Comparison of ENCODE assay signal across 8 mouse cellular contexts in genomic region chr2:25545996-25546810, GRCm38 (mm10). TPM values are rescaled to one million over a fixed set of nuclear protein-coding genes. Genes with fewer than 3 reads are reported as not detected.
A peak's percentile ranks its signal among the peaks of the same experiment; 100 is the strongest.
DNase-seq lines count a peak whose midpoint lies in the region; ATAC-seq lines count a peak whose summit lies in the region.

No protein-coding gene starts in this region.

- peak; percentile 50 for ATAC-seq in heart, embryonic 13.5 days (ENCODE audit: extremely low read depth, insufficient number of reproducible peaks, low FRiP score, low TSS enrichment)
- peak; percentile 61 for ATAC-seq in liver, embryonic 16.5 days (ENCODE audit: low read depth)
- ATAC-seq in stomach, embryonic 14.5 days (ENCODE audit: insufficient number of reproducible peaks, insufficient read depth, low FRiP score, low read depth): peak; percentile 61

- no peaks in the 10 kb centered on the region for H3K9me3 ChIP-seq in heart, embryonic 13.5 days
- no peaks in the 10 kb centered on the region for H3K9me3 ChIP-seq in liver, embryonic 16.5 days (replicated peaks; ENCODE audit: control insufficient read depth, low read length)
- no peaks in the 10 kb centered on the region for H3K9me3 ChIP-seq in stomach, embryonic 14.5 days (ENCODE audit: control insufficient read depth, low read depth, low read length)

- peaks cover 19% of the 10 kb centered on the region for H3K4me1 ChIP-seq in heart, embryonic 13.5 days
- peaks cover 16% of the 10 kb centered on the region for H3K4me1 ChIP-seq in liver, embryonic 16.5 days (ENCODE audit: control insufficient read depth, low read depth, low read length)
- peaks cover 7% of the 10 kb centered on the region for H3K4me1 ChIP-seq in stomach, embryonic 14.5 days (ENCODE audit: control insufficient read depth, insufficient read depth, low read length)

- H3K27me3 ChIP-seq in heart, embryonic 13.5 days (replicated peaks): no peaks in the 10 kb centered on the region; the same call in 1 of the 2 replicates
- H3K27me3 ChIP-seq in liver, embryonic 16.5 days (ENCODE audit: control insufficient read depth, insufficient read depth, low read depth, low read length): no peaks in the 10 kb centered on the region
- H3K27me3 ChIP-seq in stomach, embryonic 14.5 days (ENCODE audit: control insufficient read depth, insufficient read depth, low read length): no peaks in the 10 kb centered on the region

- peak overlapping the region; percentile 79 for H3K27ac ChIP-seq in heart, embryonic 13.5 days (replicated peaks)
- H3K27ac ChIP-seq in liver, embryonic 16.5 days (ENCODE audit: low read length): peak overlapping the region; percentile 76
- H3K27ac ChIP-seq in stomach, embryonic 14.5 days (ENCODE audit: low read length): peak overlapping the region; percentile 68

- H3K36me3 ChIP-seq in heart, embryonic 13.5 days: peaks cover 10% of the 10 kb centered on the region; the same call in 1 of the 2 replicates
- no peaks in the 10 kb centered on the region; the same call in 1 of the 2 replicates for H3K36me3 ChIP-seq in liver, embryonic 16.5 days (ENCODE audit: control insufficient read depth, insufficient read depth)
- H3K36me3 ChIP-seq in stomach, embryonic 14.5 days (ENCODE audit: control insufficient read depth, insufficient read depth, low read length): no peaks in the 10 kb centered on the region

- H3K4me2 ChIP-seq in heart, embryonic 13.5 days: peak overlapping the region; percentile 88
- H3K4me2 ChIP-seq in liver, embryonic 16.5 days (ENCODE audit: low read depth, low read length): peak overlapping the region; percentile 83
- peak overlapping the region; percentile 73 for H3K4me2 ChIP-seq in stomach, embryonic 14.5 days (replicated peaks; ENCODE audit: low read depth, low read length)

- peak overlapping the region; percentile 84 for H3K4me3 ChIP-seq in heart, embryonic 13.5 days
- H3K4me3 ChIP-seq in liver, embryonic 16.5 days (ENCODE audit: low read depth, low read length): peak overlapping the region; percentile 86
- peak overlapping the region; percentile 72 for H3K4me3 ChIP-seq in stomach, embryonic 14.5 days (ENCODE audit: low read depth, low read length)

- DNase-seq in adrenal gland, postnatal 14 days: peak; percentile 90
- DNase-seq in adrenal gland, postnatal 4 days (ENCODE audit: low spot score in 2 of 2): no peak
- peak; percentile 11 for DNase-seq in spleen, adult 12 weeks (ENCODE audit: low spot score)
- no peak for DNase-seq in spleen, adult 18-20 months
- DNase-seq in layer of hippocampus, postnatal 36 days: no peak

- peak overlapping the region; percentile 93 for H3K9ac ChIP-seq in heart, embryonic 13.5 days
- peak overlapping the region; percentile 85 for H3K9ac ChIP-seq in liver, embryonic 16.5 days (ENCODE audit: low read depth, low read length)
- H3K9ac ChIP-seq in stomach, embryonic 14.5 days (replicated peaks; ENCODE audit: low read depth, low read length): peak overlapping the region; percentile 73

- 6% methylated on average over 43 of the region's 43 CpGs for WGBS in heart, embryonic 13.5 days
- WGBS in liver, embryonic 16.5 days (ENCODE audit: insufficient replicate concordance): 4% methylated on average over 43 of the region's 43 CpGs
- WGBS in stomach, embryonic 14.5 days: 5% methylated on average over 43 of the region's 43 CpGs

RNA-seq across cellular contexts. Expression of gene Traf2, which starts 0.5 kb away (rescaled TPM):
- total RNA-seq in adrenal gland, postnatal 14 days (2021): 21.8 and 24.4 TPM in 2 replicates
- total RNA-seq in adrenal gland, postnatal 4 days (2021): 10 to 100 TPM; 19.2 to 20.5 TPM
- polyA plus RNA-seq in heart, embryonic 13.5 days (2015; fragmentation: Nextera tagmentation; extraction: Ambion mirVana): 21.0 and 22.9 TPM in 2 replicates
- polyA plus RNA-seq in liver, embryonic 16.5 days (2015; fragmentation: Nextera tagmentation; extraction: Ambion mirVana): 13.0 and 13.3 TPM in 2 replicates
- 30.5 and 33.2 TPM in 2 replicates for polyA plus RNA-seq in stomach, embryonic 14.5 days (2014; fragmentation: Nextera tagmentation; extraction: Ambion mirVana)
- total RNA-seq in layer of hippocampus, postnatal 36 days (2021): 10 to 100 TPM; 11.9 to 12.6 TPM

RNA-seq across cellular contexts. Expression of gene Edf1, which starts 11.4 kb away (rescaled TPM):
- total RNA-seq in adrenal gland, postnatal 14 days (2021): 312 and 335 TPM in 2 replicates
- total RNA-seq in adrenal gland, postnatal 4 days (2021): 100 to 1,000 TPM; 171 to 191 TPM
- polyA plus RNA-seq in heart, embryonic 13.5 days (2015; fragmentation: Nextera tagmentation; extraction: Ambion mirVana): 277 and 302 TPM in 2 replicates
- 190 and 194 TPM in 2 replicates for polyA plus RNA-seq in liver, embryonic 16.5 days (2015; fragmentation: Nextera tagmentation; extraction: Ambion mirVana)
- 342 and 346 TPM in 2 replicates for polyA plus RNA-seq in stomach, embryonic 14.5 days (2014; fragmentation: Nextera tagmentation; extraction: Ambion mirVana)
- 100 to 1,000 TPM; 200 to 212 TPM for total RNA-seq in layer of hippocampus, postnatal 36 days (2021)

RNA-seq across cellular contexts. Expression of gene Mamdc4, which starts 28.4 kb away (rescaled TPM):
- 4.7 and 5.0 TPM in 2 replicates for total RNA-seq in adrenal gland, postnatal 14 days (2021)
- 1 to 10 TPM; 4.1 to 7.1 TPM for total RNA-seq in adrenal gland, postnatal 4 days (2021)
- 4.6 and 7.3 TPM in 2 replicates for polyA plus RNA-seq in heart, embryonic 13.5 days (2015; fragmentation: Nextera tagmentation; extraction: Ambion mirVana)
- polyA plus RNA-seq in liver, embryonic 16.5 days (2015; fragmentation: Nextera tagmentation; extraction: Ambion mirVana): 2.9 and 7.2 TPM in 2 replicates
- polyA plus RNA-seq in stomach, embryonic 14.5 days (2014; fragmentation: Nextera tagmentation; extraction: Ambion mirVana): 3.6 and 5.5 TPM in 2 replicates
- total RNA-seq in layer of hippocampus, postnatal 36 days (2021): 1 to 10 TPM; 3.1 to 3.2 TPM

RNA-seq across cellular contexts. Expression of gene Phpt1, which starts 28.8 kb away (rescaled TPM):
- total RNA-seq in adrenal gland, postnatal 14 days (2021): 56.6 and 58.1 TPM in 2 replicates
- 10 to 100 TPM; 74.7 to 80.0 TPM for total RNA-seq in adrenal gland, postnatal 4 days (2021)
- polyA plus RNA-seq in heart, embryonic 13.5 days (2015; fragmentation: Nextera tagmentation; extraction: Ambion mirVana): 177 and 199 TPM in 2 replicates
- polyA plus RNA-seq in liver, embryonic 16.5 days (2015; fragmentation: Nextera tagmentation; extraction: Ambion mirVana): 31.2 and 34.4 TPM in 2 replicates
- polyA plus RNA-seq in stomach, embryonic 14.5 days (2014; fragmentation: Nextera tagmentation; extraction: Ambion mirVana): 225 and 231 TPM in 2 replicates
- 10 to 100 TPM; 62.5 to 68.3 TPM for total RNA-seq in layer of hippocampus, postnatal 36 days (2021)

RNA-seq across cellular contexts. Expression of gene Ajm1, which starts 35.4 kb away (rescaled TPM):
- 2.1 and 3.0 TPM in 2 replicates for total RNA-seq in adrenal gland, postnatal 14 days (2021)
- total RNA-seq in adrenal gland, postnatal 4 days (2021): 1 to 10 TPM; 4.6 to 5.3 TPM
- 0.14 and 0.27 TPM in 2 replicates for polyA plus RNA-seq in heart, embryonic 13.5 days (2015; fragmentation: Nextera tagmentation; extraction: Ambion mirVana)
- 0.07 TPM in 1 of 2 replicates, not detected in the other for polyA plus RNA-seq in liver, embryonic 16.5 days (2015; fragmentation: Nextera tagmentation; extraction: Ambion mirVana)
- polyA plus RNA-seq in stomach, embryonic 14.5 days (2014; fragmentation: Nextera tagmentation; extraction: Ambion mirVana): 0.70 and 1.3 TPM in 2 replicates
- total RNA-seq in layer of hippocampus, postnatal 36 days (2021): 100 to 1,000 TPM in 1 of 2 experiments, 10 to 100 TPM in 1; 96.4 to 117 TPM

Comparison
In these comparisons a context has a peak if more than half of its experiments do, and no peak if none do; other contexts are left out.
1. DNase-seq: peak in adrenal gland, postnatal 14 days (single experiment) and spleen, adult 12 weeks (single experiment); none in adrenal gland, postnatal 4 days (0 of 2), spleen, adult 18-20 months (0 of 2) and layer of hippocampus, postnatal 36 days (0 of 2).
2. Peak in every context shown above with its lines, with median percentiles within 50 percentile points of each other: ATAC-seq, H3K27ac ChIP-seq, H3K4me2 ChIP-seq, H3K4me3 ChIP-seq and H3K9ac ChIP-seq.